Mouse (Mus musculus) brain, adult 2 months (tissue): ENCODE measurements at regions not wholly inside any gene's neighbourhood (a gene's known extent, or its start where the extent isn't known, plus 50 kb on each side); places are given as distances from the start of the nearest gene placed in this dataset.
A peak's percentile ranks its signal among the peaks of the same experiment; 100 is the strongest.

ENCODE experiments used
- DNase-seq: peaks from one replicate; pipeline ENCODE4 v3.0.0; 2011; ENCODE audit warnings: low read depth, low spot score

DNA sequence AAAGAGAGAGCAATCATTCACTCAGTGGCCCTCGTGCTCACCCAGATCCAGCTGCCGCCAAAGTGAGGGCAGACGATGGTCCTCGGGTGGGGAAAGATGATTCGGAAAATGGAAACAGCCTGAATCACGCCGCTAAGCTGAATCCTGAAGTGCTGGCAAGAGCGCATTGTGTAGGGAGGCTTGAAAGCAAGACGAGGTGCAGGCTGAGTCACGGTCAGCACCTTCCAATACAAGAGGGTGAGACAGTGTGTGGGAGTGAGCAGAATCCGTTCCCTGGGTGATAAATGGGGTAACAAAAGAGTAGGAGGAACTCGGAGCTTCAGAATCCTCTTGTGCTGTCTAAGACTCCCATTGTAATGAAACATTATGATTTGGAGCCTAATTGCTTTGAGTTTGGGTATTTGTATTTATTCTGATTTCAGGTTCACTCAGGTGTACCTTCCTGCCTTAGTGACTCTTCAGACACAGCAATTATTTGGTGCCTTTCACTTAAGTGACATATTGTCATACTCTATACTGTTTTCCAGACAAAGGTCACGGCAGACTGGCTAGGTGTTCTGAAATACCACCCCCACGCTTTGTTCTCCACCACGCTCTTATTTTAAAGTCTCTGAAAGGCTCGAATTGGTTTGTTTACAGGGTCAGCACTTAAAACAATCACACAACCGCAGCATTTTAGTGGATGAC is 70.0 kb downstream of the Mbip start:
- DNase-seq, result peak; percentile 95

DNA sequence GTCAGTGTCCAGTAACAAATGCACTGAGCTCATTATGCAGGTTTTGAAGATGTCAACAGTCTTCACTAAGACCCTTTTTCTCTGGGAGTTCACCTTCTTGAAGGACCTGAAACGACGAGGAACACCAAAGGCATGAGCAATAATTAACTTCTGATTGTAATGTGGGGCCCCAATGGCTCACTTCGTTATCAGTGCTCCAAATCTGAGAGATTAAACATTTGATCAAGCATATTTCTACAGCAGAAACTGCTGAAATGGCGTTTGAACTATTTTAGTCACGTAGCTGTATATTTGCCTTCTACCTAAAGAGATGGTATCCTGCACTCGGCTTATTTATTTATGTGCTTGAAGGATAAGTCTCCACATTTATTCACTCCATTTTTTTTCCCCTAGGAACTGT is 80.6 kb downstream of the Mbip start:
- DNase-seq, result no peak

DNA sequence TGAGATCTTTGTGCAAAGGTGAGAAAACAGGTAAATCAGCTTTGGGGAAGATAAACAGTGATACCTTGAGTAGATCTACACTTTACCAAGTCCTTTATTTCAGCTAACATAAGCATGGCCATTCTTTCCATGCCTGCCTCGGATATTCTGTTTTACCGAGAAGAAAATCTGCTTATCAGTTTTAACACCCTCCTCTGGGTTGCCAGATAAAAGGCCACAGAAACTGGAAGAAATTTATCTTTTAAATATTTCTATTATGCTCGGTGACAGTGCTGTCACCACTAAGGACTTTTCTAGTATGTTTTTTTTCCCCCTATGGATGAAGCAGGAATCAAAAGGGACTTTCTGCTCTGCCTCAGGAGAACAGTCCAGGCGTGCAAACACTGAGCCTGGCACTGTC is 84.2 kb downstream of the Mbip start:
- no peak for DNase-seq

DNA sequence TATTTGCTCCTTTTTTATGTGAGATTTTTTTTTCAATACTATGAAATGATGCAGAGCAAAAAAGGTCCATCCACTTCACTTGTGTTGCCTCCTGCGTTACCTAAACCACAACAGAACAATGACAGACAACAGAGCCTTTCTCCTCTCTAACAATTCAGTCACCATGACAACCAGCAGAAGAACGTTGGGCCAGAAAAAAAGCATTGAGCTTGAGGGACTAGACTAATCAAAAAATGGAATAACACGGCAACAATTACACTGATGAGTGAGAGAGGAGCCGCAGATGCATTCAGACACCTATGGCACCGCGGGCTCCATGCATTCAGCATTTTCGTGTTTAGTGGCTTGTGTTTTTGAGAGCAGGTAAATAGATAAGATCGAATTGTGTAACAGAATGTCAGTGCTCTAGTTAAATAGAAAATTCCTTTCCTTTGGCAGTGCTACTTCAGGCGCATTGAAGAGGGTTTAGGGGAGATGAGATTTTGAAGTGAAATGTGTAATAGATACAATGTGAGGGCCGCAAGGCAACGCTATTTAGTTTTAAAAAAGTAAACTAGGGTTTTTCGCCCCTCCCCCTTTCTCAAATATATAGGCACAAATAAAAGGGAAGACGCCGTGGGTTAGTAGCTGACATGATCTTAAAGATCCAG is 87.2 kb downstream of the Mbip start:
- DNase-seq, result peak; percentile 48

DNA sequence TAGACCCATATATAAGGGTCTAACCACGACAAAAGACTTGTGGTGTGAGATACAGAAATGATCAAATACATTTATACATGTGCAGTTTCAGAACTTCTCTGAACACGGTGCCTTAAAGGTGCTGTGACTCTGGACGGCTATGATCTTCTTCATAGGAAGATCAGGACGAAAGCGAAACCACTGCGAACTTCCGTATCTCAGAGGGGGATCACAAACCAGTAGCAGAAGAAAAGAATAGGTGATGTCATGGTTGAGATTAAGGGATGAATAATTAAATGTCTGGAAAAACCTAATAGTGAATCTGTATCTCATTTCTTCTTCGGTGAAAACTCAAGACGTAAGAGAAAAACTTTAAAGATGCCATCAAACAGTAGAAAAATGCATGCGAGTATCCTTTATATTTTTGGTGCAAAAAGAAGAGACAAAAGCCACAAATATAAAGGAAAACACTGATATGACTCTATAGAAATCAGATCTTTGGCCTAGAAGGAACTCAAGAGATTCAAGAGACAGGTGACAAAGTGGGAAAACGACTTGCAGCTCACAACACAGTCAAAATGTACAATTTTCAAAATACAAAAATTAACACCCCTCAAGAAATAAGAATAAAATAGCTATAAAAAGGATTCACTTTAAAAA is 89.3 kb downstream of the Mbip start:
- no peak for DNase-seq

DNA sequence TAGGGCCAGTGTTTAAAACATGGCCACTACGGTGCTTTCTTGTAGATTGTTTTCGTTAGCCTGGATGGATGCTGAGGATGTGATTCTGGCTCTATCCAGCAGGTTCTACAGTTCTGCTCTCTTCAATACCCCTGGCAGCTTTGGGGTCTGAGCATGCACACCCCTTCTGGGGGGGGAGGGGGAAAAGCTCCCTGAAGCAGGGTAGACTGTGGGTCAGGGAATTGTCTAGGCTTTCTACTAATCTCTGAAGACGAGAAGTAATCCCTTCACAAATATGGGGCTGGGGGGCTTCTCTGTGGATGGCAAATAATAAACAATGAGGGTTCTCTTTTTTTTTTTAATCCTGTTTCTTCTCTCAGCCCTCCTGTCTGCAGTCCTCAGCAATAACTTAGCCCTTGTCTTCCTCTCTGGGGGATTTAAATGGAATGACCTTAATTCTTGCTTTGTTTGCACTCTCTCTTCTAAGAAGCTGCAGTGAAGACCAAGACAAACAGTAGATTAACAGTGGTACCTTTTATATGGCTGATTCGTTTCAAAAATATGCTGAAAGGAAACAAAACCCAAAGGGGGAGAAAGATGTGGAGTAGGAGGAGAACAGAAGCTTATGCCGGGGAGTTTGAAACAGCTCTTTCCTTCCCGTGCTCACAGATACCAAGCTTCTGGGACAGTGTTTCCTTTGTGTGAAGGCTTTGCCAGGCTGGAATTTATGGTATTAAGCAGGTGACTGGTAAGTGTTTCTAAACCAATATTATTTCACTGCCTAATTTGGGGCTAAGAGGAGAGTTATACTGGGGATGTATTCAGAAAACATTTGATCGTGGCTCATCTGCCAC is 92.9 kb downstream of the Mbip start:
- DNase-seq, result no peak

DNA sequence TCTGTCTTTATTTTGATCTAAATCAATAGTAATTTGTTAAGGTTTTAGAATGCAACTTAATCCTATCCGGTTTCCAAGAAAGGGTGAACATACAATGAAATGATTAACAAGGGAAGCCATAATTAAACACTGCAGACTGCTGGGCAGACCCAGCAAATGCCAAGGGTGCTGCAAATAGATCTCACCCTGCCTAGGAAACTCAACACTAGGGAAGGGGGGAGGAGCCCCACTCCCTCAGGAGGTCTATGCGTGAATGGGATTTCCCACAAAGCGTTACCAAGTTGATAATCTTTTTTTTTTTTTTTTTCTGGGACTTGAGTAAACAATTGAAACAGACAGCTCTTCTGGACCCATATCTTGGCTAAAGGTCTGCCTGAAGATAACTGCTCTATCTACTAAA is 95.4 kb downstream of the Mbip start:
- DNase-seq, result no peak

DNA sequence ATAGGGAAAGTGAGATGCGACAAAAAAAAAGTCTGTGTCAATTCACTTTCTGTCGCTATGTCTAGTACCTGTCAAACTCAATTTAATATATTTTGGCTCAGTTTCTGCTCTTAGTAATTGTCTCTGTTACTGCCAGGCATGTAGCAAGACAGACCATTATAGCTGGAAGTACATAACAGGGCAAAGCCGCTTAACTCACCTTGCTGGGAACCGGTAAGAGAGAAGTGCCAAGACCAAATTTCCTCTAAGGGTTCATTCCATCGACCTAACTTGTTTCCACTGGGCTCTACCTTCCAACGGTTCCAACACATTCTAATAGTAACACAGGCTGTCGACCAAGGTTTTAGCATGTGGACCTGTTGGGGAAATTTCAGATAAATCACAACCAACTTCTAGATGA is 99.3 kb downstream of the Mbip start:
- no peak for DNase-seq

DNA sequence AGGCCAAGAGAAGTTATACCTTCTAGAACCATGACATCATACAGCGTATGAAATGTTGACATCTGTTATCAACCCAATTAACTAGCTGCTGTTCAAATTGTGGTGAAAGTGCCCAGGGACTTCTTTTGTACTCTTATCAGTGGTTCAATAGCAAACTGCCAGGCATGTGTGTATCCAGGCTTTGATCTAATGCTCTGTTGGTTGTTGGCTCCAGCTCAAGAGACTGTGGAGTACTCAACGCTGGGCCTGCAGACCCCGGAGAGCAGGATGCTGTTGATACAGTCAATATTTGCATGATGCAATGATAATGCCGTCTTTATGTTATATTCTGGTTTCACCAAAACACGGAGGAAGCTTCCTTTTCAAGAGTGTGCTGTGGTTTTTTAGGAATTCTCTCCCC is 102.9 kb downstream of the Mbip start:
- DNase-seq, result no peak

DNA sequence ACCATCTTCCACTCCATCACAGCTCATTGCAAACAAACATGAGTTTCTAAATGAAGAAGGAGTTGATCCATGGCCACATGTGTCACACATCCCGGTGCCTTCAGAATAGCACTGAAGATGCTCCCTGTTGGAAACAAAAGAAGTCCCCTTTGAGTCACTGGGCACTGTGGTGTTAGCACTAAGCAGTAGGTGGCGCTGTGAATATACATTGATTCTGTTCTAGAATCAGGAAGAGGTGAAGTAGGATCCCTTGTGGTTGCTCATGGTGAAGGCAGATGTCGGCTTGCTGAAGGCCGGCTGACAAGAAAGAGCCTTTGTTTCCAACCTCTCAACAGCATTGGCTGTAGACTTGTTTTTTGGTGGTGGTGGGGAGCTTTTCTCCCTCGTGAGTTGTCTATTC is 104.0 kb downstream of the Mbip start:
- peak; percentile 80 for DNase-seq

DNA sequence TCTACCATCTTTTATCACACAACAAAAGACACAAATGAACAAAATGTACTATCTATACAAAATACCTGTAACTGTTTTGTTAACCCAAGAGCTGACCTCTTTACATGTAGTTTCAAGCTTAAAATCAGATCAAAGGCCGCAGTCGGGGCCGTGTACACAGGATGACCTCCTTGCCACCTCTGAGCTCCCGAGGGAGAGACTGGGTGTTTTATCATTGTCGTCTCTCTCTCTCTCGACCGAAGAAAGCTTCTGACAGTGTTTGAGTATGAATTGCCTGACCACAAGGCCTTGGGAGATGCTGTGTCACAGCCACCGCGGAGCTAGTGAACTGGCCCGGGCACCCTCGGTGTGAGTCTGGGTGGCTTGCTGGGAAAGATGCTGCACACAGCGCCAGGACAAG is 105.5 kb downstream of the Mbip start:
- no peak for DNase-seq

DNA sequence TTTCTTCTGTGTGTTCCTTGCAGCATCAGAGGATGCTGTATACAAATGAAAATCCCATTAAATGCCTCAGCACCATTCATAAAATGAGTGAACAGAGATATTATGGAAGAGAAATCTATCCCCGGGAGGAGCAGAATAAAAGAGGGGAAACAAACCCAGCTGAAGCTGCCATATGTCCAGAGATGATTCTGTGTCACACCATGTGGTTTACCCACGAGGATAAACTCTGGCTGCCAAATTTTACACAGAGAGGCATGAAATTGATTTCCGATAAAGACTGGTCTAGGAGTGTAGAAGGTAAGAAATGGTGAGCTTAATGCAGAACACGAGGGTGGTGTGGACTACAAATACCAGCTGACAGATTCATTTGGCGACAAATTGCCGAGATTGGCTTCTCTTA is 111.1 kb downstream of the Mbip start:
- DNase-seq, result peak; percentile 58

DNA sequence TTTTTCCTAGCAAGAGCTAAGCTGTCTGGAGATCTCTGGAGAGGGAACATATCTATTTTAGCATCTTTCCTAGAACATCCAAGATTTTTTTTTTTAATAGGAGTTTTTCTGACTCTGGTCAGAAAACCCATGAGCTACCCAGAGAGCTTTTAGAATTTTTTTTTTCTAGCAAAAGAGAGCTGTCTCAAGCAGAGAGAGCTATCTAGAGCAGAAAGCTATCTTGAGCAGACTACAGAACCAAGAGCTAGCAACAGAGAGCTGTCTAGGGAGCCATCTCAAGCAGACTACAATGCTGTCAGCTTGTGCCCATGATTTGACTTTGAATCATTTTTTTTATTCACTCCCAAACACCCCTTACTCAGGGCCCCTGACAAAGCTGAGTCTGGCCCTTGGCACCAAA is 112.5 kb downstream of the Mbip start:
- peak; percentile 23 for DNase-seq

DNA sequence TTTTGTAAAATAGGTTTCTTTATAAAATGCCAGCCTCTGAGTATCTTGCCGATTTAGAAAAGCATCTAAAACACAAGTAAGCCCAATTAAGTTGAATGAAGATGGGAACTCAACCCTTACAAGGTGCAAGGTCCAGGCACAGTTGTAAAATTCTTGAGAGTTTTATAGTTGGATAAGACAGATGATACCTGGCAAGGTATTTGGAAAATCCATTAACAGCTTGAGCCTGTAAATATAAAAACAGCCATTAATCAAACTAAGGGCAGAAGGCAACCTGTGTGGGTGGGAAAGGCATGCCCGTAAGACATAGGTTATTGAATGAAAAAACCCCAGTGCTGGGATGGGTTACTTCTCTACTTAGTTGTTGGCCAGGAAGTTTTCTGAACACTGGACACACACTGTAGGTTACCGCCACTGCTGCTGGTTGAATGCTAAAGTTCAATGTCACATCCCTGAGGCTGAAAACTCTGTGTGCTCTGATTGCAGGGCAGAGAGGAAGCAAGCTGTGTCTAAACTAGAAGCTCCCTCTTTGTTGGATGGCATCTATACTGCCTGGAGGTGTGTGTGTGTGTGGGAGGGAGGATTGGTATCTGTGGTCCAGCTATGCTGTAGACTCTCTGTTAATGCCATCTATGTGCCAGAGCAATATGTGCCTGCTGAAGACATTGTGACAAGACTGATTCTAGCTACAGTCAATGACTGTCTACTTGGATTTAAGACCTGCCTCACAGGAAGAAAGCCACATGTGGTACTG is 121.4 kb downstream of the Mbip start:
- no peak for DNase-seq

DNA sequence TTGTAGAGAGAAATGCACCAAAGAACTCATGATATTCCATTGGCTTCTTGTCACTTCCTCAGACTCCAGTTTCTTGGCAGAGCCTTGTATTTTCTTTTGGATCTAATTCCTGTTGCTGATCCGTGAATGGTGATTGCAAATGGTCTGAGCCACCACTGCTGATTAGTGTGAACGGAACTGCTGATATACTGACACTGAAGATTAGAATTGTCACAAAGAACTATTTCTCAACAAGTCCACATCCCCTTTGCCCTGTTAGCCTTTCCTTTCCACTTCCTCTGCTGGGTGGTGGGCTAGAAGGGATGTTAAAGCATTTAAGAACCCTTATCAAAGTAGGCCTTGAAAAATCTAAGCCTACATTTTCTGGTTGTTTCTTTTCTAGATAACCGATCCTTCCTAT is 152.2 kb downstream of the Mbip start:
- DNase-seq, result no peak

DNA sequence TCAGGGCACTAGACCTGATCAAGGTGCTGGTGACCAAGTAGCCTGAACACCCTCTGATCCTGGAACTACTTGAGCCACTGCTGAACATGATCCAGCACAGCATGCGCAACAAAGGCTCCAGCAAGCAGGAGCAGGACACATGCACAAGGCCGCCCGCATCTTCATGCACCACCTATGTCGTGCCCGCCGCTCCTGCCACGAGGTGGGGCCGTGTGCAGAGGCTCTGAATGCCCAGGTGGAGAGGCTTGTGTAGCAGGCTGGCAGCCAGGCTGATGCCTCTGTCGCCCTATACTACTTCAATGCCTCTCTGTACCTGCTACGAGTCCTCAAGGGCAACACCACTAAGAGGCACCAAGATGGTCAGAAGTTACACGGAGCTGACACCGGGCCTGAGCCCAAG is 156.1 kb downstream of the Mbip start:
- no peak for DNase-seq

DNA sequence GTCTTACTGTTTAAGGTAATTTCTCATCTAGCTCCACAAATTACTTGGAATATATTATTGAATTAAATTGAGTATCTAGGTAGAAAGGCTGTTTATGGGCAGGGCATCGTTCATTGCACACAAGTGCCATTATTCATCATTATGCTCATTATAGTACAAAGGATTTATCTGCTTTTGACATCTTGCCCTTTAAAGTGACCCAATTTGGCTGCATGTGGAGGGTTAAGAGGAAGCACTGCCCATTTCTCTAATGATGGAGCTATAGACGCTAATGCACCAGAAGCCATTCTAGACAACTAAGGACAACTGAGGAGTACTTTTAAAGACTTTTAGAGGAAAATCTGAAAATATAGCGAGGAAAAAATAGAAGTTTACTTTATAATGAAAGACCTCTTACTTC is 185.0 kb downstream of the Mbip start:
- DNase-seq, result no peak

DNA sequence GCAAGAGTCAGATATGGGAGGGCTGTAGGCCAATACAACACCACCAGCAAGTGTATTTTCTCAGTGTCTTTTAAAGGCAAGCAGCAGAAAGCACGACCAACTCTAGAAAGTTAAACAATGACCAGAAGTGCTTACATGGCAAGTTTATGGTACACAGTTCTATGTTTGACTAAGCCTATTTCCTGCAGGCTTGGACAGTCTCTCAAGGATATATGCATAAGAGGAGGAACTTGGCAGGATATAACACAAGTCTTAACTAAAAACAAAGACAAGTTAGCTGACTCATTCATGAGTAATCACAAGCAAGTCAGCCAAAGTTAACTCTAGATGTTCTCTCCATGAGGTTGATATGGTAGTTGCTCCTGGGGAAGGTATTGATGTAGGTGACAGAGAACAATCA is 201.3 kb downstream of the Mbip start:
- DNase-seq, result peak; percentile 40

DNA sequence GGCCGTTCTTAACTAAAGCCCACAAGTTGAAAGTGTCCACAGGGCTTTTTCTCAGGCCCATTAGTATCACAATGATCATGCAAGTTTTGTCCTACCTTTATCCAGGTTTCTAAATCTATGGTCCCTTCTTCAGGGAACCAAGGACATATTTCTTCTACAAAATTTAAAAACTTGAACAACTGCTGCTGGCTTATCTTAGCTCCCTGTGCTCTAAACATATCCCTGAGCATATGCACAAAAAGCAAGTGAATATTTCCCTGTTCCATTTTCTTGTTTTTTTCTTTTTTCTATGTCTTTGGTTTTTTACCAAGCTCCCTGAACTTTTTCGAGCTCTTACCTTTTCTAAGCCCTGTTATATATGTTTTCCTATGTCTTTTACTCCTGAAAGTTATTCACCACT is 201.9 kb downstream of the Mbip start:
- DNase-seq, result peak; percentile 16

DNA sequence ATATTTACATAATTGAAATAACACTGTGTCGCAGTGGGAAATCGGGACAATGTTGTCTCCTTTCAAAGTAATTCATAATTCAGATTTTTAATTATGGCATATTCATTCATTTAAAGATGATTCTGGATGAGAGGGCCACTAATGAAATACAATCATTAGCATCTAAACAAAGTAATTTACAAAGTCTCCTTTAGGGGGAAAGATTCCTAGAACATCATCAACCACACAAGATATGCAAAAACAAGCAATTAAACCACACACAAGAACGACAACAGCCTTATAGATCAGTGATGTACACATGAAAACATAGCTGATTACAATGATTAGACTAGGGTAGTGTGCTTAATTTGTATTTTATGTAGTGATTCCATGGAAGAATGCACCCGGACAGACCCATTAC is 231.2 kb downstream of the Mbip start:
- no peak for DNase-seq

DNA sequence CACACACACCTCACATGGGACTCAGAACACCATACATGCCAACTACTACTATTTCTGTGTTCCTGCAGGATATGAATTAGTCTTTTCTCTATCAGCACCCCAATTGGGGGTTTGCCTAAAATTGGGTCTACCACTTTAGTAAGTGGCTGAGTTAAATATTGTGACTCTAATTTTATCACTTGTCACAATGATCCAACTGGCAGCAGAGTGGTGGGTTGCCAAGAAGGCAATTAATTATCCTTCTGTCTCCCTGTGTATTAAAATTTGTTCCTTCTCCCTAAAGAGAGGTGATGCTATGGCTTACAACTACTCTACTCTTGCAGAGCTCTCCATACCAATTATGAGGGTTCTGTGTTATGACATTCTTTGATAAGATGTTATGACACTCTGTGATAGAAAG is 245.3 kb downstream of the Brms1l start:
- DNase-seq, result no peak

DNA sequence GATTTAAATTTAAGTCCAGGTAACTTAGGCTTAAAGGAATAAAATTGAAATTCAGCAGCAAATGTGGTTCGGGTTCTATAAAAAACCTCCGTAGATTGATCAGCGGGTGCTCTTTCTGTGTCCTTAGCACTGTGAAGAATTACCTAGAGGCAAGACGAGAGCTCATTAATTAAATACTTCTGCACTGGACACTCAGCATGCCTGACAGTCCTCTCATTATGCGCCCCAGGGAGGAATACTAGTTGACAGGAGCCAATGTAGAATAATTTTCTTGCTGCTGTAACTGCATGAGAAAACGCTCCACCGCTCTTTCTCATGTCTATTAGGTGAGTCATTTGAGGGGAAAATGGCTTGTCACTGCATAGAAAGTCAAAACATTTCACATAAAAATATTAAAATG is 228.1 kb downstream of the Brms1l start:
- DNase-seq, result peak; percentile 6
